Mouse (Mus musculus): Measurements from ENCODE around the gene Col27a1.

Gene Col27a1

DNA sequence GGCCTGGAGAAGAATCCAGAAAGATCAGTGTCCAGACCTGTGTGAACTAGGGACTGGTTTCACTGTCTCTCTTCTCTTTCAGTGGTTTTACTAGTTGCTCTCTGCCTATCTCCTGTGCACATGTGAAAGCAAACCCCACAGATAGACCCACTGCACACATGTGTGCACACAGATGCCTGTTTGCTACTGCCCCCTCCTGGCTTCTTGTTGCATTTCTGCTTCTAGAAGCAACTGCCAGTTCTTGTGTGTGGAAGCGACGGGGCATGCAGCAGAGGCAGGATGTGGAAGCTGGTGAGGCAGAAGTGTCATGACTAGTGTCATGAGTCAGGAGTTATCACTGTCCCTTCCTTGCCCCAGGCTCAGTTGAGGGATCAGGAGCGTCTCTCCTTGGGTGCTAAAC lies 158.1 kb downstream of the Col27a1 start:
- DNase-seq (ENCODE audit: low read depth, low spot score): no peak

- no peak for DNase-seq (ENCODE audit: low read depth, low spot score)
Measured at GRCm38 (mm10) chr4:63373404-63373803, 159.6 kb downstream of the Col27a1 start.

DNA sequence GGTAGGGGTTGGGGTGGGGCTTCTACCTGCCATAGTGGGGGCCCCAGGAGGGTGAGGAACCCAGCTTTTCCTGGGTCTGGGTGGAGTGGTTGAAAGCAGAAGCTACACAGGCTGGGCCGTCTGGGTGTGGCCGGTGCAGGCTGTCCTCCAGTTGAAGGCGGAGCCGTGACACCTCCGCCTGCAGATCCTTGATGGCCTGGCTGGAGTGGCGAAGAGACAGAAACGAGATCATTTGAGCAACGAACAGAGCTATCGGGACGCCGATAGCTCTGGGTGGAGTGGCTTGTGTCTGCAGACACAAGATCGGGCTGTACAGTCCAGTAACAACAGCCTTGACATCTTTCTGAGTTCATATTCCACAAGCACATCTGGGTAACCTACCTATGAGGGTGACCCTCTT lies 160.5 kb downstream of the Col27a1 start:
- DNase-seq (ENCODE audit: low read depth, low spot score): no peak

DNA sequence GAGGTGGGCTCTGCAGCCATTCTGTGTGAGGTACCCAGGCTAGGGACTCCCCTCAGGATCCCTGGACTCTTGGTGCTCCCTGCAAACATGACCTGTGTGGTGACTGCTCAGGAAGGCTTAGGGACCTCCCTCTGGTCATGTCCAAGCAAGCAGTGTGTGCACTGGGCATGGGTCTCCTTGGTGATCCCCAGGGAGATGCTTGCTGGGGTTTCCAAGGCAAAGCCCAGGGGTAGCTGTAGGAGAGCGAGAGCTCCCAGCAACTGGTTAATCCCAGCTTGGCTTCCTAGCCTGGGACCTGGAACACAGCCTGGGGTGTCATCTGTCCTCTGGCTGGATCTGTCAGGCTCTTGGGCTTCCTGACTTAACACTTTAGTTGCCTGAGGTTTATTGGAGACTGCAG lies 161.6 kb downstream of the Col27a1 start:
- DNase-seq (ENCODE audit: low read depth, low spot score): no peak

DNA sequence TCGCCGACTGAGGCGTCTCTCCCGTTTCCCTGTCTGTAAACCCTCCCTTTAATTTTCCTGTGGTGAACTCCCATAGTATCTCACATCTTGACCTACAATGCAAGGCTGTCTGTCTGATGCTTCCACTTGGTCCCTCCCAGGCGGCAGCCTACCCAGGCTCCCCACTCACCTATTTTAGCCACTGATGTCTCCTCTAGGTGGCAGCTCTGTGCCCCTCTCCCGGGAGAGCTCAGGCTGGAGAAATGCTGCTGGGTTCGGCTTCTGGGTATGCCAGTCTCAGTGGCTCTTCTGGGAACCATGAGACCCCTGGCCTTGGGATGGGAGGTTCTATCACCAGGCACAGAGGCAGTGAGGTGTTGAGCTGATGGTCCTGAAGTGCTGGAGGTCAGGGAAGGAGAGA lies 163.7 kb downstream of the Col27a1 start:
- DNase-seq (ENCODE audit: low read depth, low spot score): no peak

GRCm38 (mm10) chr4:63382676-63383369 lies 169.0 kb downstream of the Col27a1 start:
- no peak for DNase-seq (ENCODE audit: low read depth, low spot score)

DNA sequence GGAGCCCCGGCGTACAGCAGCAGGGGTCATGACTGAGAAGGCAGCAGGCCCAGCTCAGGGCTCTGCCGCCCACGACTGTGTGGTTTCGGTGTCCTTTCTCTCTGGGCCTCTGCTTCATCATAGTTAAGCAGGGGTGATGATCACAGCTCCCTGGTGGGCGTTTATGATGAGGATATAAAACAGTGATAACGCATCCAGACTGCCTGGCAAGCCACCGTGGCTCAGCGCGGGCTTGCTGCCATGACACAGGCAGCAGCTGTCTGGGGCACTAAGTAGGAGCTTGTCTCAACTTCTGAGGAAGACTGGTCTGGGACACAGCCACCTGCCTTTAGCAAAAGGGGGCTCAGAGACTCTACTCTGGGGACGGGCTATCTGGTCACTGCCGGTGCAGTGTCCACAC lies 169.7 kb downstream of the Col27a1 start:
- no peak for DNase-seq (ENCODE audit: low read depth, low spot score)

DNA sequence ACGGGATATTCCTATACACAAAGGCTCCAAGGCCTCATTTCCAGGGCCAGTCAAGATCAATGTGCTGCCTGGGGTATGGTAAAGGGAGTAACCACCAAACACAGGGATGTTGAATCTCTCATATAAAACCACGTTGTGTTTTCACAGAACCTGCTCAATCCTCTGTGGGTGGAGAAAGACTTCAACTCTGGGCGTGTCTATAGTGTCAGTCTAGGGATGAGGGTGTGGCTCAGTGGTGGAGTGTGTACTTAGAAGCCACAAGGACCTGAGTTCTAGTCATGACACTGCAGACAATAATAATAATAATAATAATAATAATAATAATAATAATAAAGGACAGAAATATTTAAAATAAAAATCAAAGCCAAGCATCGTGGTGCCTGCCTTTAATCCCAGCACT lies 170.5 kb downstream of the Col27a1 start:
- no peak for DNase-seq (ENCODE audit: low read depth, low spot score)
